Mouse (Mus musculus) urinary bladder, postnatal 25 days (tissue): ENCODE data around the gene Anxa9.

ENCODE experiments used
- DNase-seq: peaks from one replicate; pipeline ENCODE4 v3.0.0; 2022; ENCODE audit warnings: low spot score

The Anxa9 gene

DNA sequence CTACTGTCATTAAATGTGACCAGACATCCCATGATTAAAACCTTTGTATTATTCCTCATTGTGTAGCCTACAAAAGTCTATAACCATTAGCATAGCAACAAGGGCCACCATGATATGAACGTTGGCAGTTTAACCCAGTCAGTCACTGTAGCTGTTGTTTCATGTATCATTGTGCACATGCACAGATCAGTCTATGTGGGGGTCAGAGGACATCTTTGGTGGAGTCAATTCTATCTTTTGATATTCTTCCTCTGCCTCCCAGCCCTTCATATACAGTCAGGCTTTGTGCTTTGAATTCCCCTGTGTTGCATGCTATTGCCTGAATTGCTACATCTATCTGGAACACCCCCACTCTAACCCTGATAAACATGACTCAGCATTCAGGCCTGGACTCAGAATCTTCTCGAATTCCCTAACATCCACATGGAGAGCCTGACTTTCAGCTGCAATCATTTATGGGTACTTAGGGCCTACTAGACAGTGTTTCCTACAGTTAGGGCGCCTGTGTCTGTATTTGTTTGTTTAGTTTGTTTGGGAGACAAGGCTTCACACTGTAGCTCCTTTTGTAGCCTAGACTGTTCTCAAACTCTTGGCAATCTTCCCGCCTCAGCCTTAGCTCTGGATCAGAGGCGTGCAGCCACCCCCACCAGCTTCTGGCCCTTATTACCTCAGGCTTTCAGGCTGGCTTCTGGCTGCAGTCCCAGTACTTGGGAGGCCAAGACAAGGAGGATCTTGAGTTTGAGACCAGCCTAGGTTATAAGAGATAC lies 60.3 kb downstream of the Anxa9 start:
- DNase-seq = peak; percentile 29
